Mouse (Mus musculus) retina, adult 2 months (tissue): ENCODE measurements around the gene Acad10.
A peak's percentile ranks its signal among the peaks of the same experiment; 100 is the strongest.
"Not testable (repeated sequence)": the region's sequence is repeated elsewhere in the genome, so short reads cannot be mapped to it uniquely, and the experiment has no call there.

Experiments used
- DNase-seq: peaks from one replicate; pipeline ENCODE4 v3.0.0-alpha.2; 2012; ENCODE audit warnings: low read depth, low spot score

Gene Acad10

DNA sequence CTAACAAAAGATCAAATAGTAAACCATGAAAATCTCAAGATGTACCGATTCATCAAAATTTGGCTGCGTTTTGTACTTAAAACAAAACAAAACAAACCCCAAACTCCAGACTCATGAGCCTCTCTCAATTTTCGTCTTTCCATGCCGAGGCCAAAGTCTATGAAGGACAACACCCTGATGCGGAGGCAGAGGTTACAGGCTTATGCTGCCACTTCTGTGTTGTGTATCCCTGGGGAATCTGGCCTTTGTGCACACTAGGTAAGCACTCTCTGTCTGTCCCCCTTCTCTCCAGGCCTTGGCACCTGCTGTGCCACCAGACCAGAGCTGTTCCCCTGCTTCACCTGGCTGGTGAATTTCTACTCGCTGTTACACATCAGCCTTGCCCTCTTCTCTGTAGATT is 2.7 kb downstream of the Acad10 start:
- DNase-seq = not testable (repeated sequence)

DNA sequence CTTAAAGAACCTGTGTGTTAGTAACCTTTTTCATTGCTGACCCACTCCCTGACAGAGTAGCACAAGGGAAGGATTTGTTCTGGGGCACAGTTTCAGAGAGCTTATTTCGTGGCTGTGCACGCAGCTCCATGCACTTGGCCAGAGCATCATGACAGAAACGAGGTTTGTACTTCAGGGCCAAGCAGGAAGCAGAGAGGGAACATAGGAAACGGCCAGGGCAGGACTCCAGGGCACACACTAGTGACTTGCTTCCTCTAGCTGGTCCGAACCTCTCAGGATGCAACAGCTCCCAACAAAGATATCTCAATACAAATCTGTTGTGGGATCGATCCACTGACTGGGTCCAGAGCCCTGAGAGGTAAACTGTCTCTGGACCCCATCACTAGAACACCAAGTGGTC is 3.4 kb downstream of the Acad10 start:
- DNase-seq = not testable (repeated sequence)

DNA sequence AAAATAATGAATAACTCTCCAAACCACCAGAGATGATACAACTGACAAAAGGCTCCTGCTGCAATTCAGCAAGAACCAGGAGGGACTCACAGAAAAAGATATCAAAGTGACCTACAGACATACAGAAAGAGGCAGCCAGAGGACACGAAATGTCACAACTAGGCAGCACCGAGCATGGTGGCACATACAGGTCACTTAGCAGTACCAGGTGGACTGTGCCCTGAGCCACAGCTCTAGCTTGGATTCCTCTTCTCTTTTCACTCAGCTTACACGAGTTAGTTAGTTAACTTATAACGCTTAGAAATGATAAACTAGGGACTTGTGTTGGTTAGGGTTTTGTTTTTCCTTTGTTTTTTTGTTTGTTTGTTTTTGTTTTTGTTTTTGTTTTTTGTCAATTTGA is 5.8 kb downstream of the Acad10 start:
- DNase-seq = no peak

DNA sequence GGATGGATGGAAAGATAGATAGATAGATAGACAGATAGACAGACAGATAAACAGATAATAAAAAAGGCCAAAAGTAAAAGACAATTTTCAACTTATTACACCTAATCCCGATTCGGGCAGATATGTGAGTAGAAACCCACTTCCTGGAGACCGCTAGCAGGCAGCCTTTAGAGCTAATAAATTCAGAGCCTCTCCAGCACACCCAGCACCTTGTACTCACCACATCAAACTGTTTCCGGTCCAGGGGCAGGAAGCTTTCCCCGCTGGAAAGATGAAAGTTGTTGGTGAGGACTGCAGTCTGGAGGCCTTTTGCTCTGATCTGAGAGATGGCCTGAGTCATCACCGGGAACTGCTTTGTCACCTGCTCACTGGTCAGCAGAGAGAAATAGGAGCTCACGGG is 11.2 kb downstream of the Acad10 start:
- no peak for DNase-seq

DNA sequence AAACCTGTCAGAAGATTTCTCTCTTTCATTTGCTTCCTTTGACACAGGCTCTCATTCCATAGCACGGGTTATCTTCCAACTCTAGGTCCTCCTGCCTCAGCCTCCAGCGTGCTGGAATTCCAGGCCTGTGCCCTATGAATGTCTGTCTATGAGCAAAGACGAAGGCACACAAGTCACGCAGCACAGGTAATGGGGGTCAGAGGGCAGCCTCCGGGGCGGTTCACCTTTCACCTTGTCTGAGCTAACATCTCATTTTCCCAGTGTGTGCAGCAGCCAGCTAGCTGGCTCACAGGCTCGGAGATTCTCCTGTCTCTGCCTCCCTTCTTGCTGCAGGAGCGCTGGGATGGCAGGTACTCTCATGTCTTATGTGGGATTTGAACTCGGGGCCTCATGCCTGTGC is 20.7 kb downstream of the Acad10 start:
- no peak for DNase-seq

DNA sequence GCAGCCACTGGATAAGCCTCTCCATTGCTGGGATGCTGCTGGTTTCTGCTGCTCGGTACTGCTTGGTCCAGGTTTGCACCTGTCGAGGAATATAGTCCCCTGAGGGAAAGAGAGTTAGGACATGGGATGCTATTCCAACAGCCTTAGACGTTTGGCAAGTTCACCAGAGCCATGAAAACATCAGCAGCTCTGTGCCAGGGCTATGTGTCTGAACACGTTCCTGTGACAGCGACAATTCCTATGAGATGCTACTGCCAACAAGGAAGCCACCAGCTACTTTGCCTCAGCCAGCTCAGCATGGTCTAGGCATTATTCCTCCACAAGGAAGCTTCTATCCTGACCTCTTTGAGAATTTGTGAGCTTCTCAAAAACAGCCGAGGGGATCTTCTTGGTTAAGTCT is 23.0 kb downstream of the Acad10 start:
- DNase-seq = no peak

DNA sequence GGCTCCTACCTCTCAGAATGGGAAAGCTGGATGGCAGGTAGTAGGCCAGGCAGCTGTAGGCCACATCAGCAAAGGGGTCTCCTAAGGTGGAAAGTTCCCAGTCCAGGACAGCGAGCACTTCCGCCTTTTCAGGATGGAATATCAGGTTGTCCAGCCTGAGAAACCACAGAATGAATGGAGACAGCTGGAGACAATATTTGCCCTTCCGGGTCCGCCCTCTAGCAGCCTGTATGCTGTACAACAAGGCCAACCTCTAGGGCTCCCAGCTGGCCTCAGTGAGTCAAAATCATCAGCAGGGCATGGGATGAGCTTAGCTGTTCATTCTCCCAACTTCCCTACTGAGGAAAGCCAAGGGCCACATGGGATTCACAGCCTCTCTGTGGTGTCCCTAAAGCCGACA is 25.6 kb downstream of the Acad10 start:
- no peak for DNase-seq

DNA sequence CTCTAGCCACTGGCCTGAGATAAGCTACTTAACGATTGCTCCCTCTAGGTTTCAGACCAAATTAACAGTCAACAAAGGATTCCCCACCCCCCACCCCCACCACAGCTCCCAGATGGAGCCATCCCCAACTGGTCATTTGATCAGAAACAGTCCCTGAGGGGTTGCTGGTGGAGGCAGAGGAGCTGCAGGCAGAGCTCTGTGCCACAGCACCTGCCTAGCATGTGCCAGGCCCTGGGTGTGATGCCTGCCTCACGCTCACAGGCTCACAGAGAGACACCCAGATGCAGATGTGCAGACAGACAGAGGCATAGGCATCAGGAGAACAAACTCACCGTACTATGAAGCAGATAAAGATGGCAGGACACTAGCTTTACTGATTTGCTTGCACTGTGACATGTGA is 27.5 kb downstream of the Acad10 start:
- no peak for DNase-seq

DNA sequence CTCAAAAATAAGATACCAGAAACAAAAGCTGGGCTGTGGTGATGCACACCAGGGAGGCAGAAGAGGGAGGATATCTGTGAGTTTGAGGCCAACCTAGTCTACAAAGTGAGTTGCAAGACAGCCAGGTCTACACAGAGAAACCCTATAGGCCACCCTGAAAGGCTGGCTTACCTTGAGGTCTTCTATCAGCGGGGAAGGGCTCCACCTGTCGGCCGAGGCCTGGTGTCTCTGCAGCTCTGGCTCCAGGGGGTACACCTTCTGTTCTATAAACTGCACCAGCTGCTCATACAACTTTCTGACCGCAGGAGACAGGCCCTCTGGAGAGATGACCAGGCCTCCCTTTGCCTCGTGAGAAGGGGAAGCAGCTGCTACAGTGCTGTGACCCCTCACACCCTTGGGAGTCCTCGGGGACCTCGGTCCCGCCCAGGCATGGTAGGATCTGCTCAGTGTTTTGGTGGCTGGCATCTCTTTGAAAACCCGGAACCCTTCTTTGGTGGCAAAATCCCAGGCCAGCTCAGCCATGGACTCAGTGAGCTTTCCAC is 29.1 kb downstream of the Acad10 start:
- not testable (repeated sequence) for DNase-seq

DNA sequence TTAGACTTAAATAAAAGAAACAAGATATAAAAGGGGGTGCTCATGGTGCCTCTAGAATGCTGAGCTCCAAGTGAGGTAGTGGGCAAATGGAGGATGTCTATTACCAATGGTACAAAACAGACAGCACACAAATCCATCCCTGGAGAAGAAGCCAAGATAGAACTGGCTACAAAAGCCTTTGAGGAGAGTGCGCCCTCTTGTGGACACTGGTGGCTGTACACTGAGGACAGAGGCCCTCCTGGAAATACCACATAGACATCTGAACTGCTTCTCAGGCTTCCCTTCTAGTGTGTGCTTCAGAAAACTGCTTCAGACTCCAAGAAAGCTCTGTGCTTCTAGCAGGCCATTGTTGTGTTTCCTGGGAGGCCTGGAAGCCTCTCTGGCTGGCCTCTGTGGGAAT is 32.4 kb downstream of the Acad10 start:
- peak; percentile 28 for DNase-seq

DNA sequence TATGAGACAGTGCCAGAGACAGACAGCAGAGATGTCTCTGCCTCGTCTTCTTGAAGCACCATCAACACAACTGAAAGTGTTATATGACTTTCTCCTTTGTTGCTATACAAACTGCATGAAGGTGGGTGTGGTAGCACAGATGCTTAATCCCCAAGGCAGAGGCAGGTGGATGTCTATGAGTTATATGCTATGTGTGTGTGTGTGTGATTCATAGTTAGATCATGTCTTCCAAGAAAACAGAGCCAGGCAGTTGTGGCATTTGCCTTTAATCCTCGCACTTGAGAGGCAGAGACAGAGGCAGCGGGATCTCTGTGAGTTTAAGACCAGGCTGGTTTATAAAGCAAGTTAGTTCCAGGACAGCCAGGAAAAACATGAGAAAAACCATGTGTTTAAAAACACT is 37.1 kb downstream of the Acad10 start:
- DNase-seq = no peak

DNA sequence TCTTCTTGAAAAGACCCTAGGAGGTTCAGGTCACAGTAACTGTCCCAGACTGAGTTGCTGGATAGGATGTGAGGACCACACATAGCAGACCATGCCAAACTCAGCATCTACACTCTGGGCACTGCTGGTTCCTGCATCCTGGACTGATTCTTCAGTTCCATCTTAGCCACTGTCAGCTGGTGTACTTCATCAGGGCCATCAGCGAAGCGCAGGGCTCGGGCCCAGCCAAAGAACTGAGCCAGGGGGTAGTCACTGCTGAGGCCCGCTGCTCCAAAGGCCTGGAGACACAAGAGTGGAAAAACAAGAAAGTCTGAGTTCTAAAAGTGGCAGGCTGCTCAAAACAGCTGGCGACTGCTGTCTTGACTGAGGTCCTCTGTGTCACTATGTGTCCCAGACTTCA is 39.2 kb downstream of the Acad10 start:
- DNase-seq = no peak

DNA sequence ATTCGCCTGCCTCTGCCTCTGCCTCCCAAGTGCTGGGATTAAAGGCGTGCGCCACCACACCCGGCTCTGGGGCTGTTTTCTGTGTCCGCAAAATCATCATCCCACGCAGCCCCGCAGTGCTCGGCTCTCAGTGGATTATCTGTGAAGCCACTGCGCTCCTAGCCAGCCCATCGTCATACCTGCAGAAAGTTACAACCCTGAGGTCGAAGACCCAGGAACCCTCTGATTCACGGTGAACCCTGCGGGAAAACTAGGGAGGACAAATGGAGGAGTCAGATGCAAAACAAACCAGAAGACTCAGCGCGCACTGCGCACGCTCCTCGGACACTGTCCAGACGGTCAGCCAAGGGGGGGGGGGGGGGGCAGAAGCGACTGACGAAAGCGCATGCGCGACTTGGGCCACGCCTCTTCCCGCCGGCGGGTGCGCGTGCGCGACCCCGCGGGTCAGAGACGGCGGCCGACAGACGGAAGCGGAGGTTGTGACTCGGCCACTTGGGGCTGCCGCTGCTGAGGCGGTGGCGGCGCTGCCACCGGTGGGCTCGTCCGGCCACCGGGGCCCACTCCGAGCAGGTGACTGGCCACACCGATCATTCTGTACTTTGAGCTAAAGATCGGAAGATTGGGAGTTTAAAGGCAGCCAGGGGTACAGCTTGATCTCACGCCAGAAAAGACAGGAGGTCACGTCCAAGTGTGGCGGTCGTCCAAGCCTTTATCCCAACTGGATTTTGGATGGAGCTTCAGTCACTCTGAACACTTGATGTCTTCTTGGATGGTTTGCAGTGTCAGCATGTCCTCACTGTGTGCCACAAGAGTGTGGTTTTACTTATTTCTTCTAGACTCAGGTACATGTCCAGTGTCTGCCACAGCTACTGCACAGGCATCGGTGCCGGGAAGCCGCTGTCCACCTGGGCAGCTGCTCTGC is 41.5 kb downstream of the Acad10 start, which contains the start of gene Acad12:
TSS of gene Acad12 (minus strand) at position 347 of the 922 bp plus-strand sequence.
- DNase-seq = peak; percentile 85

DNA sequence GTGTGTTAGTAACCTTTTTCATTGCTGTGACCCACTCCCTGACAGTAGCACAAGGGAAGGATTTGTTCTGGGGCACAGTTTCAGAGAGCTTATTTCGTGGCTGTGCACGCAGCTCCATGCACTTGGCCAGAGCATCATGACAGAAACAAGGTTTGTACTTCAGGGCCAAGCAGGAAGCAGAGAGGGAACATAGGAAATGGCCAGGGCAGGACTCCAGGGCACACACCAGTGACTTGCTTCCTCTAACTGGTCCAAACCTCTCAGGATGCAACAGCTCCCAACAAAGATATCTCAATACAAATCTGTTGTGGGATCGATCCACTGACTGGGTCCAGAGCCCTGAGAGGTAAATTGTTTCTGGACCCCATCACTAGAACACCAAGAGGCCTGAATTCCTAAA is 45.4 kb downstream of the Acad10 start:
- DNase-seq = not testable (repeated sequence)

DNA sequence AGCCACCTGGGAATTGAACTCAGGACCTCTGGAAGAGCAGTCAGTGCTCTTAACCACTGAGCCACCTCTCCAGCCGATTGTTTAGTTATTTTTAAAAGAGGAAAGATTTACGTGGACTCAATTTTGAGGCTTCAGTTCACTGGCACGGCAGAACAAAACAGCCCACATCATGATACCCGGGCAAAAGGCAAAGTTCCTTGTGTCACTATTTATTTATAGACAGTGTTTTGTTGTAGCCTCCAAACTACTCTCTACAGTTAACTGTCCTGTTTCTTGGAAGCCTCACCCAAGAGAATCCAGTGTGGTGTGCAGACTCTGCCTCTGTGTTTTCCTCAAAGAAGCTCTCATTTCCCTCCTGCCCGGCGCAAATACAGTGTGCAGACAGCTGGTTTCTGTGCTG is 48.3 kb downstream of the Acad10 start:
- DNase-seq = no peak

DNA sequence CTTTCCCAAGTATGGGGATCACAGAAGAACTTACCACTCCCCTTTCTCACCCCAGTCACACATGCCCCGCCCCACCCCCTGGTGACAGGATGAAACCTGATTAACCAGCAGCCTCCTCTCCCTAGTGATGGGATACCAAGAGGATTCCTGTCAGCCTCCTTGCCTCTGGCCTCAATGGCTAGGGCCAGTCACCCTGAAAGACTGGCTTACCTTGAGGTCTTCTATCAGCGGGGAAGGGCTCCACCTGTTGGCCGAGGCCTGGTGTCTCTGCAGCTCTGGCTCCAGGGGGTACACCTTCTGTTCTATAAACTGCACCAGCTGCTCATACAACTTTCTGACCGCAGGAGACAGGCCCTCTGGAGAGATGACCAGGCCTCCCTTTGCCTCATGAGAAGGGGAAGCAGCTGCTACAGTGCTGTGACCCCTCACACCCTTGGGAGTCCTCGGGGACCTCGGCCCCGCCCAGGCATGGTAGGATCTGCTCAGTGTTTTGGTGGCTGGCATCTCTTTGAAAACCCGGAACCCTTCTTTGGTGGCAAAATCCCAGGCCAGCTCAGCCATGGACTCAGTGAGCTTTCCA is 50.7 kb downstream of the Acad10 start:
- not testable (repeated sequence) for DNase-seq

DNA sequence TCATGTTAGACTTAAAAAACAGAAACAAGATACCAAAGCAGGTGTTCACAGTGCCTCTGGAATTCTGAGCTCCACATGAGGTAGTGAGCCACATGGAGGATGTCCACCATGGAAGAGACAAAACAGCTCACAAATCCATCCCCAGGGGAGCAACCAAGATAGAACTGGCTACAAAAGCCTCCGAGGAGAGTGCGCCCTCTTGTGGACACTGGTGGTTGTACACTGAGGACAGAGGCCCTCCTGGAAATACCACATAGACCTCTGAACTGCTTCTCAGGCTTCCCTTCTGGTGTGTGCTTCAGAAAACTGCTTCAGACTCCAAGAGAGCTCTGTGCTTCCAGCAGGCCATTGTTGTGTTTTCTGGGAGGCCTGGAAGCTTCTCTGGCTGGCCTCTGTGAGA is 54.2 kb downstream of the Acad10 start:
- DNase-seq = no peak

DNA sequence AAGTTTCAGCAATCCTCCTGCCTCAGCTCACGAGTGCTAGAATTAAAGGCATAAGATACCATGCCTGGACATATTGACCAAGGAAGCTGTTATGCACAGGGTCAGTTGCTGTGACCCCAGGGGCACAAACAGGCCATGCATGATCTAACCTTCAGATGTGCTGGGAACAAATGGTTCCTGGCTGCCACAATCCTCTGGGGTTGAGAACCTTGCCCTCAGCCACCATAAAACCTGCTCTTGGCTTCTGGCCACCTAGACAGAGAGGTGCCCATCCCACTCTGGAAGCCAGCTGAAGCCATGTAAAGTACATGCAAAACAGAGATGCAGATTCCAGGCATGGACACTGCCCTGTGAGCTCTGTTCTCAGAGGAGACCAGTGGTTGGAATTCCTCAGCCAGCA is 56.5 kb downstream of the Acad10 start:
- not testable (repeated sequence) for DNase-seq

DNA sequence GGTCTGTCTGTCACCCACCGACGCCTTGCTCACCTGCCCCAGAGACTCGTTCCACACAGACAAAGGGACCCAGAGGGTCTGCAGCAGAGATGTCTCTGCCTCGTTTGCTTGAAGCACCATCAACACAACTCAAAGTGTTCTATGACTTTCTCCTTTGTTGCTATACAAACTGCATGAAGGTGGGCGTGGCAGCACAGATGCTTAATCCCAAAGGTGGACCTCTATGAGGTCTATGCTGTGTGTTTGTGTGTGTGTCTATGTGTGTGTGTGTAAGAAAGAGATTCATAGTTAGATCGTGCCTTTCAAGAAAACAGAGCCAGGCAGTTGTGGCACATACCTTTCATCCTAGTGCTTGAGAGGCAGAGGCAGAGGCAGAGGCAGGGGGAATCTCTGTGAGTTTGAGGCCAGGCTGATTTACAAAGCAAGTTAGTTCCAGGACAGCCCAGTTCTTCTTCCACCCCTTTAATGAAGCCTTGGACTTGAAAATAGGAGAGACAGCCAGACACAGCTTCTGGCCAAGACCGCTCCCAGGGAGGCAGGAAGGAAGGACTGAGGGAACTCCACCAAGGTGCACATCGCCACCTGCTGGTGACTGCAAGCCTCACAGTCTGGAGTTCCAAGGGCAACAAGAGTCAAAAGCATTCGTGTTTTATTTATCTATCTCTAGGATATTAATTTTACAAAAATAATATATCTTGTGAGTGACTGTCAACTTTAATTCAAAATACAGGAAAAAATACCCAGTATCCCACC is 58.6 kb downstream of the Acad10 start:
- DNase-seq = peak; percentile 59

DNA sequence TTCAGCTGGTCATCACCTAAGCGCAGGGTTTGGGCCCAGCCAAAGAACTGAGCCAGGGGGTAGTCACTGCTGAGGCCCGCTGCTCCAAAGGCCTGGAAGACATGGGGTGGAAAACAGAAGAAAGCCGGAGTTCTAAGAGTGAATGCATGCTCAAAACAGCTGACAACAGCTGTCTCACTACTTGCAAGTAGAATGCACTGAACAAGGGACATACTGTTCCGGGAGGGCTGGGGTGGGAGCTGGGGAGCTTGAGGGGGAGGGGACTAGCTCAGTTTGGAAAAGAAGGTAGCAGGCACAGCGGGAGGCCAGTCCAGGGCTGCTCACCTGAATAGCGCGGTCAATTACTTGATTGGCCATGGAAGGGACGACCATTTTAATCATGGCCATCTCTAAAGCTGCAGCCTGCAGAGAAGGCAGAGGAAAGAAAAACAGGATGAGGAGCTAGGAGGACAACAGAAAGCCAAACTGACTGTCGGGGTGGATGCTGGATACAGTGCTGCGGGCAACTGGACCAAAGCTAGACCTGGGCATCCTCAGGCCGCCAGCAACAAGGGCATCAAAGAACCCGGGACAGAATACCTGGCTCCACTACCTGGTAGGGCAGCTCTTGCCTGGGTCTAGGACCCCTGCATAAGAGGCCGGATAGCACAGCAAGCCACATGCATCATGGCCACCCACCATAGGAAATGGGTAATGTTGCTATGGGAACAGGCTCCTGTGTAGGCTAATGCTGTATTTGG is 61.3 kb downstream of the Acad10 start:
- no peak for DNase-seq

DNA sequence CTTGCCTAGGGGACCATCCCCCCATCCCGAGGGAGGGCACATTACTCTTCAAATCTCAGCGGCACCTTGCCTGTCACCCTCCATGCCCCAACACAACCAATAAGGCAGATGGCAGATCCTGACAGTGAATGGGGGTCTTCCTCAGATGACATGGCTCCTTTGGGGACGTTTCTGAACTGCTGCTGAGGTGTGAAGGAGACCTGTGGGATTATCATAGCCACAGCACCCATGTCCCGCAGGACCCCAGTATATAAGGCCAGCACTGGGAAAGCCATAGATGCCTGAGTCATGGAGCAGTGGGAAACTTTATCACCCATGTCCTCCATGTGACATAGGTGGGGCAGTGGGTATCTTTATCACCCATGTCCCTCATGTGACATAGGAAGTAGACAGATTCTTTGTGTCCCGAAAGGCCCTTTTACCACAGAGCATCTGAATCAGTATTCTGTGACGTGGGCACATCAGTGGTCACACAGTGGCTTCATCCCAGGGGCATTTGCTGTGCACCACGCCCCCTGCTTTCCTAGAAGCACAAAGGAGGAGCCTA is 62.2 kb downstream of the Acad10 start:
- no peak for DNase-seq
